10 mouse cellular contexts compared by ENCODE assay signal in genomic region chr13:111804189-111804588, GRCm38 (mm10). TPM values are rescaled to one million over a fixed set of nuclear protein-coding genes. Genes with fewer than 3 reads are reported as not detected.
DNase-seq lines count a peak whose midpoint lies in the region; ATAC-seq and TF ChIP-seq lines count a peak whose summit lies in the region.
"Had no signal": no experiment of that assay in that cellular context is flagged by ENCODE, and none has a peak within 500 bp of the region (broad histone marks: within the 10 kb centered on the region; RNA-seq: fewer than 3 reads in every experiment).

No protein-coding gene starts in this region.

- peak overlapping the region; percentile 12; the same call in 1 of the 2 replicates for H3K4me2 ChIP-seq in midbrain, postnatal 0 days (ENCODE audit: low read depth, low read length, poor library complexity, severe bottlenecking)
- no peak overlapping the region for H3K4me2 ChIP-seq in midbrain, embryonic 16.5 days (ENCODE audit: low read length)
- peak overlapping the region; percentile 46 for H3K4me2 ChIP-seq in kidney, postnatal 0 days (ENCODE audit: low read length)
- peak overlapping the region; percentile 44 for H3K4me2 ChIP-seq in stomach, embryonic 16.5 days (ENCODE audit: low read depth, low read length)
- H3K4me2 ChIP-seq: limb, embryonic 12.5 days had no signal

- no peaks in the 10 kb centered on the region for H3K27me3 ChIP-seq in midbrain, postnatal 0 days (ENCODE audit: insufficient read depth, low read length)
- no peaks in the 10 kb centered on the region for H3K27me3 ChIP-seq in midbrain, embryonic 16.5 days (ENCODE audit: control insufficient read depth, insufficient read depth, low read depth, low read length)
- no peaks in the 10 kb centered on the region for H3K27me3 ChIP-seq in kidney, postnatal 0 days (ENCODE audit: insufficient read depth, low read length)
- H3K27me3 ChIP-seq in stomach, embryonic 16.5 days (ENCODE audit: control insufficient read depth, insufficient read depth, low read length): no peaks in the 10 kb centered on the region
- H3K27me3 ChIP-seq: limb, embryonic 12.5 days had no signal

- WGBS in midbrain, postnatal 0 days: 79% methylated on average over 8 of the region's 8 CpGs
- 87% methylated on average over 8 of the region's 8 CpGs for WGBS in midbrain, embryonic 16.5 days
- WGBS in kidney, postnatal 0 days: 38% methylated on average over 8 of the region's 8 CpGs
- 50% methylated on average over 8 of the region's 8 CpGs for WGBS in stomach, embryonic 16.5 days

- no peak overlapping the region for H3K9ac ChIP-seq in midbrain, postnatal 0 days (replicated peaks; ENCODE audit: low read length, poor library complexity, severe bottlenecking)
- H3K9ac ChIP-seq in midbrain, embryonic 16.5 days (ENCODE audit: low read depth, low read length): no peak overlapping the region
- 0 out of 2 replicates have a peak overlapping the region, but pooled peaks have one; percentile 35 for H3K9ac ChIP-seq in kidney, postnatal 0 days (ENCODE audit: low read depth, low read length)
- no peak overlapping the region for H3K9ac ChIP-seq in stomach, embryonic 16.5 days (ENCODE audit: low read length)
- H3K9ac ChIP-seq: limb, embryonic 12.5 days had no signal

- no peak for TF ChIP-seq CTCF in gastrocnemius, adult 2 months (IDR thresholded peaks at IDR 0.05)
- TF ChIP-seq CTCF in midbrain, postnatal 0 days (IDR thresholded peaks at IDR 0.05): no peak
- TF ChIP-seq CTCF in kidney, postnatal 0 days (IDR thresholded peaks at IDR 0.05; ENCODE audit: low read depth): no peak

- intact Hi-C loops in gastrocnemius, adult 2 months (cut with DNase I): no loop called here

- H3K9me3 ChIP-seq in midbrain, postnatal 0 days (ENCODE audit: low read length): no peaks in the 10 kb centered on the region
- no peaks in the 10 kb centered on the region for H3K9me3 ChIP-seq in midbrain, embryonic 16.5 days (replicated peaks; ENCODE audit: control insufficient read depth, low read length, poor library complexity, severe bottlenecking)
- H3K9me3 ChIP-seq in kidney, postnatal 0 days (replicated peaks; ENCODE audit: low read length): no peaks in the 10 kb centered on the region
- H3K9me3 ChIP-seq in stomach, embryonic 16.5 days (replicated peaks; ENCODE audit: control insufficient read depth, low read length): no peaks in the 10 kb centered on the region
- H3K9me3 ChIP-seq: limb, embryonic 12.5 days had no signal

- no peak for ATAC-seq in midbrain, postnatal 0 days (ENCODE audit: low FRiP score)
- ATAC-seq in midbrain, embryonic 16.5 days: no peak
- ATAC-seq in kidney, postnatal 0 days (replicated peaks; ENCODE audit: low FRiP score, low read depth): no peak
- ATAC-seq in stomach, embryonic 16.5 days (ENCODE audit: insufficient read depth, low FRiP score): no peak

- H3K4me3 ChIP-seq in gastrocnemius, adult 2 months: no peak overlapping the region
- no peak overlapping the region for H3K4me3 ChIP-seq in midbrain, postnatal 0 days (ENCODE audit: low read depth, low read length)
- H3K4me3 ChIP-seq in midbrain, embryonic 16.5 days (ENCODE audit: low read depth, low read length): no peak overlapping the region
- no peak overlapping the region for H3K4me3 ChIP-seq in kidney, postnatal 0 days (replicated peaks; ENCODE audit: low read depth, low read length)
- no peak overlapping the region for H3K4me3 ChIP-seq in stomach, embryonic 16.5 days (replicated peaks; ENCODE audit: low read length)
- H3K4me3 ChIP-seq: heart, adult 2 months; limb, embryonic 12.5 days had no signal

- H3K4me1 ChIP-seq in midbrain, postnatal 0 days (ENCODE audit: insufficient read depth, low read length): peaks cover 5% of the 10 kb centered on the region; the same call in 1 of the 2 replicates
- peaks cover 22% of the 10 kb centered on the region for H3K4me1 ChIP-seq in midbrain, embryonic 16.5 days (ENCODE audit: control insufficient read depth, insufficient read depth, low read length)
- peaks cover 60% of the 10 kb centered on the region for H3K4me1 ChIP-seq in kidney, postnatal 0 days (replicated peaks; ENCODE audit: insufficient read depth, low read length)
- H3K4me1 ChIP-seq in stomach, embryonic 16.5 days (ENCODE audit: control insufficient read depth, insufficient read depth, low read length): peaks cover 61% of the 10 kb centered on the region

- peak overlapping the region; percentile 95; the same call in 1 of the 2 replicates for H3K27ac ChIP-seq in gastrocnemius, adult 2 months
- no peak overlapping the region for H3K27ac ChIP-seq in midbrain, postnatal 0 days (ENCODE audit: low read depth, low read length)
- no peak overlapping the region for H3K27ac ChIP-seq in midbrain, embryonic 16.5 days (ENCODE audit: low read length)
- peak overlapping the region; percentile 75; the same call in 1 of the 2 replicates for H3K27ac ChIP-seq in kidney, postnatal 0 days
- peak overlapping the region; percentile 78 for H3K27ac ChIP-seq in stomach, embryonic 16.5 days (ENCODE audit: low read length)
- H3K27ac ChIP-seq: limb, embryonic 12.5 days had no signal

- H3K36me3 ChIP-seq in midbrain, postnatal 0 days (ENCODE audit: insufficient read depth, low read length): no peaks in the 10 kb centered on the region
- no peaks in the 10 kb centered on the region for H3K36me3 ChIP-seq in midbrain, embryonic 16.5 days (ENCODE audit: control insufficient read depth, insufficient read depth, low read length)
- H3K36me3 ChIP-seq in kidney, postnatal 0 days (ENCODE audit: insufficient read depth, low read length): no peaks in the 10 kb centered on the region
- no peaks in the 10 kb centered on the region for H3K36me3 ChIP-seq in stomach, embryonic 16.5 days (ENCODE audit: control insufficient read depth, insufficient read depth, low read length)
- H3K36me3 ChIP-seq: limb, embryonic 12.5 days had no signal

- no peak for DNase-seq in gastrocnemius, adult 2 months
- DNase-seq in gastrocnemius, adult 8-10 months (ENCODE audit: low spot score in 2 of 2): no peak
- DNase-seq in midbrain, postnatal 0 days (ENCODE audit: low spot score): no peak
- DNase-seq in kidney, postnatal 0 days (ENCODE audit: low spot score): no peak
- no peak for DNase-seq in layer of hippocampus, adult 18-20 months (ENCODE audit: low spot score in 2 of 2)
- no peak for DNase-seq in layer of hippocampus, adult 9-11 months
- DNase-seq: heart, adult 2 months had no signal

RNA-seq across cellular contexts. Expression of gene Map3k1, which starts 4.6 kb away (rescaled TPM):
- total RNA-seq in gastrocnemius, adult 2 months (2021): 10 to 100 TPM in 1 of 2 experiments, 1 to 10 TPM in 1; 7.6 to 10.1 TPM
- total RNA-seq in gastrocnemius, adult 8-10 months (2022): 1 to 10 TPM; 6.7 to 8.1 (median 7.2) TPM
- total RNA-seq in midbrain, postnatal 0 days (2014; rRNA removed): 16.3 and 19.2 TPM in 2 replicates
- polyA plus RNA-seq in midbrain, postnatal 0 days (2015; fragmentation: Nextera tagmentation; extraction: Ambion mirVana): 6.1 and 6.2 TPM in 2 replicates
- polyA plus RNA-seq in midbrain, embryonic 16.5 days (2015; fragmentation: Nextera tagmentation; extraction: Ambion mirVana): 10.5 and 12.4 TPM in 2 replicates
- polyA plus RNA-seq in kidney, postnatal 0 days (2015; fragmentation: Nextera tagmentation; extraction: Ambion mirVana): 30.3 and 33.1 TPM in 2 replicates
- polyA plus RNA-seq in stomach, embryonic 16.5 days (2015; fragmentation: Nextera tagmentation; extraction: Ambion mirVana): 22.3 and 23.6 TPM in 2 replicates
- total RNA-seq in layer of hippocampus, adult 18-20 months (2021): 10 to 100 TPM in 1 of 2 experiments, 1 to 10 TPM in 1; 9.4 to 10.1 TPM

Comparison
In these comparisons a context has a peak if more than half of its experiments do, and no peak if none do; other contexts are left out.
1. H3K27ac ChIP-seq: peak in gastrocnemius, adult 2 months (single experiment), kidney, postnatal 0 days (single experiment) and stomach, embryonic 16.5 days (single experiment); none in midbrain, postnatal 0 days (single experiment) and midbrain, embryonic 16.5 days (single experiment).